Mouse (Mus musculus) ovary, adult 18-20 months (tissue): ENCODE data around the gene Efcab14.

Experiments used
- DNase-seq: peaks from one replicate; pipeline ENCODE4 v3.0.0; 2022; ENCODE audit warnings: low spot score, mixed read lengths

The Efcab14 gene

GRCm38 (mm10) chr4:115780269-115780668, 42.7 kb downstream of the Efcab14 start:
- DNase-seq = no peak

GRCm38 (mm10) chr4:115780918-115781317, 43.4 kb downstream of the Efcab14 start, which contains the start of gene Tex38:
Tex38 (minus strand) TSS chr4:115781018.
- no peak for DNase-seq

- no peak for DNase-seq
Observed at GRCm38 (mm10) chr4:115782026-115782805, 44.7 kb downstream of the Efcab14 start.

GRCm38 (mm10) chr4:115784769-115785510, 47.4 kb downstream of the Efcab14 start, which contains the start of gene Atpaf1:
Atpaf1 (plus strand) TSS chr4:115784812.
- DNase-seq = peak; percentile 51

- no peak for DNase-seq
Observed at GRCm38 (mm10) chr4:115785511-115786034, 48.0 kb downstream of the Efcab14 start.

GRCm38 (mm10) chr4:115790864-115791263, 53.3 kb downstream of the Efcab14 start:
- no peak for DNase-seq

GRCm38 (mm10) chr4:115795360-115795759, 57.8 kb downstream of the Efcab14 start:
- DNase-seq = no peak

GRCm38 (mm10) chr4:115799981-115800380, 62.4 kb downstream of the Efcab14 start:
- DNase-seq = no peak

GRCm38 (mm10) chr4:115812326-115812725, 74.8 kb downstream of the Efcab14 start:
- no peak for DNase-seq

GRCm38 (mm10) chr4:115815606-115816005, 78.1 kb downstream of the Efcab14 start:
- DNase-seq = no peak

- no peak for DNase-seq
Observed at GRCm38 (mm10) chr4:115820199-115820598, 82.7 kb downstream of the Efcab14 start.

GRCm38 (mm10) chr4:115820944-115821343, 83.4 kb downstream of the Efcab14 start:
- DNase-seq = no peak

- no peak for DNase-seq
Observed at GRCm38 (mm10) chr4:115821431-115821830, 83.9 kb downstream of the Efcab14 start.

GRCm38 (mm10) chr4:115821928-115822327, 84.4 kb downstream of the Efcab14 start:
- DNase-seq = no peak

- DNase-seq = no peak
Observed at GRCm38 (mm10) chr4:115824178-115824577, 86.6 kb downstream of the Efcab14 start.

GRCm38 (mm10) chr4:115825271-115825670, 87.7 kb downstream of the Efcab14 start:
- no peak for DNase-seq
